Mouse (Mus musculus) heart, adult 18-20 months (tissue): ENCODE data around the gene Pck2. TPM values are rescaled to one million over a fixed set of nuclear protein-coding genes. Genes with fewer than 3 reads are reported as not detected.

Experiments
- DNase-seq, 2 experiments: peaks; one replicate each; pipeline ENCODE4 v3.0.0; 2021 to 2022; ENCODE audit warnings: mixed read lengths in 1 of 2
- long read RNA-seq, 2 experiments: library from polyadenylated mRNA; stranded (forward); transcript quantifications; one replicate each; pipeline ENCODE4 v2.0.0; 2021
- total RNA-seq, 2 experiments: library from RNA; stranded (reverse); gene quantifications; 2 replicates each; pipeline ENCODE4 v1.2.3; 2021

Pck2 gene
- 1 to 10 TPM; 8.3 to 9.4 TPM for total RNA-seq
- long read RNA-seq, experiment 1, transcript Pck2-201 (10 exons, 3,400 nt): major isoform, 7 of 11 reads
- long read RNA-seq, experiment 1, partial matches to known transcripts: 2 of 11 reads
- long read RNA-seq, experiment 1, other reads (novel, unspliced or antisense): 2 of 11 reads
- long read RNA-seq, experiment 2, partial matches to known transcripts: 0 of 3 reads
- long read RNA-seq, experiment 2, other reads (novel, unspliced or antisense): 1 of 3 reads

DNA sequence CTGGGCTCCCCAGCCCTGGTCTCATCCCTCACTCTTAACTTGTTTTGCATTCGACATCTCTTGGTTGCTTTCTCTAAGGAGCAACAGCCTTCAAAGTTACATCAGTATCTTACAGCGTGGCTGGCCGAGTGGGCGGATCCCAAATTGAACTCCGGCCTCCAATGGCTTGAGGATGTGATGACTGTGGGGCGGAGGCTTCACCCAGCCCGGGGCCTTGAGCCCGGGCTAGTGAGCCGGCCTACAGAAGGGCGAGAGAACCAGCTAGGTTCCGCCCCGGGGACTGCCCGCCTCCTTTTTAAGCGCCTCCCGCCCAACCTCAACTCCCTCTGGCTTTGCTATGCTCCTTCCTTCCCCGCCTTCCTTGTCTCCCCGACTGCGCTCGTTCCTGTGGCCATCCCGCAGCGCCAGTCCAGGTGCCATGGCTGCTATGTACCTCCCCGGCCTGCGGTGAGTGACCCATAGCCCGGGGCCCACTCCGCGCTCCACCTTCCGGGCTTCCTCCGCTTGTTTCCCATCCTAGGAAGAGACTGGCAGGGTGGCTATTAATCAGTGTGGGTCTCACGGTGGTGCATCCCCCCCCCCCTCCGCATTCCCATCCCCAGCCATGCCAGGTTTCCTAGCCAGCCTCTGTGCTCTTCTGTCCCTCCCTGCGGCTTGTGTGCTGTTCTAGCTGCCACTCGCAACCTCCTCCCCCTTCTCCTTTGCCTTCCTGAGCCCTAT is at the start of gene Pck2:
TSS of gene Pck2 (plus strand) at position 200 of the 720 bp plus-strand sequence.
- peak; percentile 88 to 97 for DNase-seq

DNA sequence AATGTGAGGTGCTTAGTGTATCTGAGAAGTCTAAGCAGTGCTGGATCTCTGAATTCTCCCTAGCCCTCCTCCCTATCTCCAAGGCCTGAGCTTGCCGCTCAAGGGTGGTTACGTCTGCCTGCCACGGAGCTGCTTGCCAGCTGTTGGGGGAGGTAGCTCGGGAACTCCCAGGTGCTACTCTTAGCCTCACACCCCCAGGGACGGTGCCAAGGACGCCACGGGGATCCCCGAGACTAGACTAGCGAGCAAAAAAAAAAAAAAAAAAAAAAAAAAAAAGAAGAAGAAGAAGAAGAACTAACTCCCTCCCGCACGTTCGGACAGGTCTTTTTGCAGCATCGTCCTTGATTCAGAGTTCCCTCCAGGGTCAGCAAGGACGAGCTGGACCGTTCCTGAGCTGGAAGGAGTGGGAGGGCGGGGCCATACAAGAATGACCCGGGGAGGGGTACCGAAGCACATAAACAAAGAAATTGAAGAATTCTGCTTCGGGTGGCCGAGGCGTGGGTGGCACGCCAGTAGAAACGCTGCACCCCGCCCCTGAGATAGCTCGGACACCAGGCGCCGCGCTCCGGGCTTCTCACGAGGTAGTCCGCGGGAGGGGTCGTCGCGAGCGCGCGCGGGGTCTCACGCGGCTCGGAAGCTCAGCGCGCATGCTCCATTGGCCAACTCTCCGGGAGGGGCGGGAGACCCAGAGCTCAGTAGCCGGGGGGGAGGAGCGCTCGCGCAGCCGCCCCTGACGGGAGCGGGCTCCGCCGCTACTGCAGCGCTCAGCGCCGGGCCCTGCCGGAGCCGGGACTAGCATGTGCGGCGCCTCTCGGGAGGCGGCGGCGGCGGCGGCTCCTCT is 49.5 kb upstream of the Pck2 start, which contains the start of gene Carmil3:
TSS of gene Carmil3 (plus strand) at position 291 of the 841 bp plus-strand sequence.
- DNase-seq: peak; percentile 73

DNA sequence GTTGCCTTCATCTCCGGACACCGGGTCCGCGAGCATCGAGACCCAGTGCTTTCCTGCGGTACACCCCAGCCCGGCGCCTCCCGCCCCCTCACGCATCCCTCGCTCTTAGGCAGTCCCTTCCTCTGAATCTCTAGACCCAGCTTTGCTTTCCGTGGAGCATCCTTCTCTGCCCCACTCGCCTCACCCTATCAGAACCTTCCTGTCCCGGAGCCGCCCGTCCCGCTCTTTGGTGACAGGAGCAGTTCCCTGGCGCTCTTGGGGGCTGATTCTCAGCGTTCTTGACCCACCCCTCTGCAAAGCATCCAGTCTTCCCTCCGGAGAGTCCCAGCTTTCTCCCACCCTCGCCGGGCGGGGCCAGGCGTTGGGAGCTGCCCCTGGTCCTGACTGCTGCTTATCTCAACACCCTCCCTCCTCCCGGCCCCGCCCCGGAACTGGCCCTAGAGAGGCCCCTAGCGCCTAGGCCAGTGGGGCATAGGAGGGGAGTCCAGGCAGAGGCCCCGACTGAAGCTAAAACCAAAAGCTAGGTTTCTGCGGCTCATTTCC is 48.7 kb upstream of the Pck2 start:
- DNase-seq: peak; percentile 73 to 76

DNA sequence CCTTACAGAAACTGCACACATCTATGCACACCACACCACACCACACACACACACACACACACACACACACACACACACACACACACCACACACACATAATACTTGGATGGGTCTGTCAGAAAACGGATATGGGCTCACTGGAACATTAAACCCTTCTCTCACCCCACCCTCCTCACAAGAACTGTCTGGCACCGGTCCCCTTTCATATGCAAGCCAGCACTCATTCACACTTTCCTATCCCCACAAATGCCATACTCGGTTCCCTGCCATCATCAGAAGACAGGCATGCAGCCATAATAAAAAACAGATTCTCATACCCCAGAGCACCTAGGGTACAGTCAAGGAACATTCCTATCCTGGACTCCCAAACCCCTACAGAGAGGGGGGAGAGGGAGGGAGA is 48.0 kb upstream of the Pck2 start:
- no peak for DNase-seq

DNA sequence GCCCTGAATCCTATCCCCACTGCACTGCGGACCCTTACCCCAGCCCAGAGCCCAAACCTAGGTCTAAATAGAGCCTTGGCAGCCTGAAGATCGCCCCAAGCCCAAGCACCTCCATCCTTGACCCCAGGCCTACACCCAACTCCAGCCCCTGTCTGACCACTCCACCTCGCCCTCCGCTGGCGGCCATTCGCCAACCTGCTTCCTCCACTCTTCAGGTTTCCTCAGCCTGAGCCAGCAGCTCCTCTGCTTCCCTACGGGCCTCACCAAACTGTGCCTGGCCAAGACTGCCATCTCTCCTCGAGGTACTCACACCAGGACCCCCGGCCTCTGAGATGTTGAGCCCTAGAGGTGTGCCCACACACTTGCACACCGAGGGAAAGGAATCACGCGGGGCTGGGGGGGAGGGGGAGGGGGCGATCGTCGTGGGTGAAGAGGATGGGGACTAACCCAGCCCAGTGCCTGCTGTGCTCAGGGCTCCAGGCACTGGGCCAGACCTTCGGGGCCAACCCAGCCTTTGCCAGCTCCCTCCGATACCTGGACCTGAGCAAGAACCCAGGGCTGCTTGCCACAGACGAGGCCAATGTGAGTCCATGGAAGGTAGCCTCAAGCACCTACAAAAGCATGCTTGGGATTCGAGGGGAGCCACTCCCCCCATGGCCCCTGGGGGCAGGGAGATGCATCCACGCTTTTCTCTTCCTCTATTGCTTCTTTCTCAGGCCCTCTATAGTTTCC is 44.4 kb upstream of the Pck2 start:
- no peak for DNase-seq

DNA sequence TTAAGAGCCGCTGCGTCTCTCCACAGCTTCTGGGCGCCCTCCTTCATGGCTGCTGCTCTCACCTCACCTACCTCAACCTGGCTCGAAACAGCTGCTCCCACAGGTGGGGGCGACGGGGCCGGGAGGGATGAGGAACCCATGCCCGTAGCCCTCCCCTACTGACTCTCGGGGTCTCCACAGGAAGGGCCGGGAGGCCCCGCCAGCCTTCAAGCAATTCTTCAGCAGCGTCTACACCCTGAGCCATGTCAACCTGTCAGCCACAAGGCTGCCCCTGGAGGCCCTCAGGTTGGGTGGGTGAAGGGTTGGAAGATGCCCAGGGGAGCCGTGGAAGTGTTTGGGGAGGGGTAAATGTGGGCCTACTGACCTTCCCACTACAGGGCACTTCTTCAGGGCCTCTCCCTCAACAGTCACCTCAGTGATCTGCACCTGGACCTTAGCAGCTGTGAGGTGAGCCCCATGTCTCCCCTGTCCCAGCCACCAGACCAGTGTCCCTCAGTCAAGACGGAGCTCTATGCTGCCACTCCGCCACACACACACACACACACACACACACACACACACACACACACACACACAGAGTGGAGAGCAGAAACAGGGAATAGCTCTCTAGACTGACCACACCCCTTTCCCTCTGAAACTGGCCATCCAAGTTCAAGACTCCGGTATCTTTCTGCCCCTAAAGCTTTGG is 43.2 kb upstream of the Pck2 start:
- DNase-seq: no peak

DNA sequence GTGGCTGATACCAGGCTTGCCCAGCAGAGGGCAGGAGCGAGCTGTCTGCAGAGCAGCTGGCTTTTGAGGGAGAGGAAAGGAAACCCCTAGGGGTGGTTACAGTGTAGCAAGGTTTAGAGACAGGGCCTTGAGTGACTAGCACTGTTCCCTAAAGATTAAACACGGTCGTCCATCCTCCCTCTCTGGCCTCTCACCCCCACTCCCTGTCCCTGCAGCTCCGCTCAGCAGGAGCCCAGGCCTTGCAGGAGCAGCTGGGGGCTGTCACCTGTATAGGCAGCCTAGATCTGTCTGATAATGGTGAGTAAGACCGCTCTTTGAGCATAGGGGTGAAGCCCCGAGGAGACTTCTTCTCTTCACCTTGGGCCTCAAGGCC is 42.6 kb upstream of the Pck2 start:
- DNase-seq: peak; percentile 85 to 94

DNA sequence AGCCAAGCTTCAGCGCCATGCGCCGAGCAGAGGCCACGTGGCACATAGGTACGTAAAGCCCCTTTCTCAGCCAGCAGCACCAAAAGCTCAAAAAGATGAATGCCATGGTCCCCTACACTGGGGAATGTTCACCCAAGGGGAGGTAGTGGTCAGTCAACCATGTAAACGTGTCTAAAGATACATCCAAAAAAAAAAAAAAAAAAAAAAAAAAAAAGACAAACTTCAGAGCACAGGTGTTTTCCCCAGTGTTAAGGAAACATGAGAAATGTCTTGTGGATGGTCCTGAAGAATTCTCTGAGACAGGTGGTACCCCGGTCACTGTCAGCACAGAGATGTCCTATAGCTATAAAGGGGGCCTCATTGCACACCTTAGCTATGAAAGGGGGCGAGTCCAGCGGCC is 34.5 kb upstream of the Pck2 start:
- DNase-seq: no peak

DNA sequence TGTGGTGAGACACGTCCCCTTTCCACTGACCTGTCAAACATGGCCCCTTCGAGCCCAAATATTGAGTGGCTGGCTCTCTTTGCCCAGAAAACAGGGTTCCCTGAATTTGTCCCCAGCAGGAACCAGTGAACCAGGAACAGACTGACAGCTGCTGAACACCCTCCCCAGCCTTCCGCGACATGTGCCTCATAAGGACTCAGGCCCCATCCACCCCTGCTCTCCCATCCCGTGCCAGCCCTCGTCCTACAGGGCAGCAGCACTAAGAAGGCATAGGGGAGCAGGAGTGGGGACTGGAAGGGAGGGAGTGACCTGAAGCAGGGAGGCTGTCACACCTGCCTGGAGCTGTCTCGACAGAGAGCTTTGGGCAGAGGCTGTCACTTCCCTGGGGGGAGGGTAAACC is 32.3 kb upstream of the Pck2 start:
- DNase-seq: no peak

DNA sequence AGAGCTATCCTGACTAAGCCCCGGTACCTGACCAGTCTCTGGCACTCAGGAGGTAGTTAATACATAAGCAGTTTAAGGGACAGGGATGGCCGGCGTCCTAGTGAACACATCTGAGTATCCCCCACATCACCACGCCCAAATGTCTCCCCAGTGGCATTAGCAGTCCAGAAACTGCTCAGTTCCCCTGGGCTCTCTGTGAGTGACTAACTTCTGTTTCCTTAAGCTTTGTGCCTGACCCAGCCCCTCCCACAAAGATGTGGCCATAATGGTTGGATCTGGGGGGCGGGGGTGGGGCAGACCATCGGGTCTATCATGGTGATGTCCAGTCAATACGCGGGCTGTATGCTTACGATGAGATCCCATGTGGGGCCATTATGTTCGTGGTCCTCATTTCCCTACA is 30.5 kb upstream of the Pck2 start:
- no peak for DNase-seq

DNA sequence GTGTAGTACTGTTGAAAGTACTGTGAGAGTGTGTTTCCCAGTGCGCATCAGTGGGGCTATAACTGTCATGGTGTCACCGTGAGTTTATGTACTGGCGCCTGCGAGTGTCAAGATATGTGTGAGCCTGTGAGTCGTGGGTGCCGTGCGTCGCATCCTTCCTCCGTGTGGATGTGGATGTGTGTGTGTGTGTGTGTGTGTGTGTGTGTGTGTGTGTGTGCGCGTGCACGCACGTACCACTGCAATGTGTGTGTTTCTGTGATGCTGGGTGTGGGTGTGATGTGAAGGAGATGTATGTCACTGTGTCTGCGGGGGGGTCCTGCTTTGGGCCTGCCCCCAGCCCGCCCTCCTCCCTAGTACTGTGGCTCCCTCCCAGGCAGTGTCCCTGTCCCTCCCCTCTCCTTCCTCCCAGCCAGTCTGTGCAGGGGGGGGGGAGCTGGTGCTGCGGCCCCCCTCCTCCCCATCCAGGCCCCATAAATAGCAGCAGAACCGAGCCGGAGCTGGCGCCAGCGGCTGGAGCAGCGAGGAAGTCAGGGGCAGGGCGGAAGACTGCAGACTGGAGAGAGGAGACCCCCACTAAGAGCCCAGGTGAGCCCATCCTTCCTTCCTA is 29.8 kb upstream of the Pck2 start, which contains the start of gene Cpne6:
TSS of gene Cpne6 (plus strand) at position 321 of the 607 bp plus-strand sequence.
- DNase-seq: no peak

DNA sequence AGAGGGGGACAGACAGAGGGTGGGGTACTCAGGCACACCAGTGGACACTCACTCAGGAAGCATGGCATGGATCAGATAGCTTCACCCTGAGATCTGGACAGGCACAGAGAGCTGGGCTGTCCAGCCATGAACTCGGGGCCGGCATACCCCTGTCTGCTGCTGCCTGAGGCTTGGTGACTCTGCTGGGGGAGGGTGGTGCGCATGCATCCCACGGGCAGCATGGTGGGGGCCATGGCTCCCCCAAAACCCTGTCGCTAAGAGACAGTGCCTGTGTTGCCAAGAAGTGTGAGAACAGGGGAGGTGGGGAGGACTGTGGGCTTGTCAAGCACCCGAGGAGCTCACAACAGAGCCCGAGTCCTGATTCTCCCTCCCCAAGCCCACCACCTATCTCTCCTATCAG is 29.0 kb upstream of the Pck2 start:
- DNase-seq: no peak

DNA sequence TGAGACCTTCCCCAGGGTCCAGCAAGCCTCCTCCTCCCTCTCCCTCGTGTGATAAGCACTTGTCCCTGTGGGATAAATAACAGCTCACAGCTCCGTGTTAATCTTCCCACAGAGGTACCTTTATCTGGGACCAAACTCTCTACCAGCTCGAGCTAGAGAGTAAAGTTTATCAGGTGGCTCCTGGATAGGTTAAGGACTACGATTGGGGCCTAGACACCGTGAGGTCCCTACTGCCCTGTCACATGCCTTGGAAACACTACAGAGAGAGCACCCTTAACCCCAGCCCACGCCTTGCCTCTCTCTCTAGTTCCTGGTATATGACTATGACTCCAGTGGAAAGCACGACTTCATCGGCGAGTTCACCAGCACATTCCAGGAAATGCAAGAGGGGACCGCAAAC is 26.1 kb upstream of the Pck2 start:
- no peak for DNase-seq

DNA sequence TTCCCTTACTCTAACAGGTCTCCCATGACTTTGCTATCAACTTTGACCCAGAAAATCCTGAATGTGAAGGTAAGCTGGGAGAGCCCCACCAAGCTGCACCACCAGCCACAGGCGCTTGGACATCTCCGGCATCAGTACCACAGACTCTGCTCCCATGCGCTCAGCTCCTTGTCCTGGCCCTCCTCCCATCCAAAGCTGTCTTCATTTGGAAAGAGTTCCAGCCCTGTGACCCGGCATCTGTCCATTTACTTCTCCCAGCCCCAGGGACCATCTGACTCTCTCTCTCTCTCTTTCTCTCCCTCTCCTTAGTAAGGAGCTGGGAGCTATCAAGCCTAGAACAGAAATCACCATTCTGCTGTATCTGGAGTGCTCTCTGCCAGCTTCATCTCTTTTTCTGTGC is 24.2 kb upstream of the Pck2 start:
- no peak for DNase-seq

DNA sequence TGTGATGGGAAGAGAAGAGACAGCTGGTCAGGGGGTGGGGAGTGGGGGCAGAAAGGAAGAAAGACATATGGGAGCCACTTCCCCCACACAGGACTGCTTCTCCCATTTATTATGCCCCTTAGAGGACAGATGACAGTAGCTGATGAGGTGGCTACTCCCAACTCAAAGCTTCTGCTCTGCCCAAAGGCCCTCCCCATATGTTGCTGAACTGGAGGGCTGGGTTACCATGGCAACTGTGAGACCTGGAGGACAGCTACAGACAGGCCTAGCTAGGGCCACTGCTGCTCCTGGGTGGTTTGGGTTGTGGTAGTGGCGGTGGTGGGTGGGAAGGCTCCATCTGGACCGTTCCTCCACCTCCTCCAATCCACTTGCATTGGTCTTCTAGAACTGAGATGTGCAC is 21.2 kb upstream of the Pck2 start:
- DNase-seq: no peak

DNA sequence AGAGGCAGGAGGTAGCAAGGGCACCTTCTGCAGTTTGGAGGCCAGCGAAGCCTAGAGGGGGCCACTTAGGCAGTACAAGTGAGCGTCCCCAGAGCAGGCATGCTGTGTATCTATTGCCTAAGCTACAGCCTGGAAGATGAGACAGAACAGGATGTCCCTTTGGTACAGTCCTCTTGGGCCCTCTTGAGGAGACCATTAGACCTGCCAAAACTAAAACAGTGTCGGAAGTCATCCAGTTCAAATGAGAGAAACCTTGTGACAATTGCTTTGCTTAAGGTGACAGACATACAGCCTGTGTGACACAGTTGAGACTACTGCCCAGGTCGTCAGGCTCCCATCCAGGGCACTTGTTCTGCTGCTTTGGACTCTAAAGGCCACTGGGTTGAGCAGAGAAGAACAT is 20.5 kb upstream of the Pck2 start:
- no peak for DNase-seq

DNA sequence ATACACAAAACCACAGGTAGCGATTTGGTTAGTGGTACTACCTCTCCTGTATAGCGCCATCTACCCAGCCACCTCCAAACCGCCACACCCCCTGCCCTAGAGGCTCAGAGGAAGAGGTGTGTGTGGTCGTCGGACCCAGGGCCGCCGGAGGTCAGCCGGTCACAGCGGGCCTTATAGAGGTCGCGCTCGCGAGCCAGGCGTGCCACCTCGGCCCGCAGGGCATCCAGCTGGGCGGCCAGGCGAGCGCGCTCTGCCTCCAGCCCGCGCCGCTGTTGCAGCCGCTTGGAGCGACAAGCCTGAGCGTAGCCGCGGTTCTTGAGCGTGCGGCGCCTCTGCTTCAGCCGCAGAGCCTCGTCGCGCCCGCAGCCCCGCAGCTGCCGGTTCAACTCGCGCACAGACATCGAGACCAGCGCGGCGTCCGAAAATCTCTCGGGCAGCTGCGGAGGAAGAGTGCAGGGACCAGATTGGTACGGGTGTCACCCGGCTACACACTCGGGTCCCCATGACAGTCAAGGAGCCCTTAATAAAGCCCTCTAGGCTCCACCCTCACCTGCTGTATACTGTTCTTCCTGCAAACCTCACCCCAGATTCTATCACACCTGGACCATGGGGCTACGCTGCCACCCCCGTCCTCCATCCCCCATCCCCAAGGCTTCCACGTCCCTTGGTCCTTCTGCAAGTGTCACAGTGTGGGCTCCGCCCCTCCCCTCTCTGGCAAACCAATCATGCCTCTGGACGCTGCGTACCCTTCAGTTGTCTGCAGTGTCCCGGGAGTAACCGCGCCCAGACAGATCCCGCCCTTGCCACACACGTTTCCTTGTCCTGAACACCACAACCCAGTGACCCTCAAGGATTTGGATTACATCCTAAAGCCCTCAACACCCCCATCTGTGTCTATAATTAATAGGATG is 19.4 kb upstream of the Pck2 start:
- no peak for DNase-seq

DNA sequence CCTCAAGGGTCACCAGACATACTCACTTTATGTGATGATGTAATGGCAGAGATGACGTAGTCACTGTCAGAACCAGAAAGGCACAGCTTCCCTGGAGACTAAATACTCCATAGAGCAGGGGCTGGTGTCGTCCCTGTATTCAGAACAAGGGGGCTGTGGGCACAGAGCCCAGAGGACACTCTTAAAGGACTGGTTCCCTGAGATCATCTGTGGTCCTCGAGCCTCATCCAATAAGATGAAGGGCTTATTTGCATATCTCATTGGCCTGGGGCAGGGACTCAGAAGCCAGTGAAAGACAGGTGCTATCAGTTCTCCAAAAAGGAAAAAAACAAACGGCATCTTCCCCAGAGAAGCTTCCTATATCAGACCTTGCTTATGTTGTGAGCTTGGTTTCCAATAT is 16.0 kb upstream of the Pck2 start:
- DNase-seq: no peak

DNA sequence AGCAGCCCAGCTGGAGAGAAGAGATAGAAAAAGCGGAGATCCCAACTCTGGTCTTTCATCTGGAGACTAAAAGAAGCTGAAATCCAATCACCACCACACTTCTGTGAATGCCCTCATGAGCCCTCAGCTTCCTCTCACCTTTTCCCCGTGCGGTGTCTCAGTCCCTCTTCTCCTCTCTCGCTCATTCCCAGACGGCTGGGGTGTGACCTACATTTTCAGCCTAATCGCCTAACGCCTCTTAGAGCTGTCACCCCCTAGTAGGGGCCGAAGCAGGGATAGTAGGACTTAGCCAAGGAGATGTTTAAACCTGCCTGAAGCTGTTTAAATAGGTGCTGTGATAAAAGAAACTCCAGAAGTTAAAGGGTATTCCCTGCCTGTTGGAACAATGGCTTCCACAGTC is 15.3 kb upstream of the Pck2 start, which contains the start of gene Nrl:
TSS of gene Nrl (minus strand) at position 197 of the 400 bp plus-strand sequence.
- no peak for DNase-seq

DNA sequence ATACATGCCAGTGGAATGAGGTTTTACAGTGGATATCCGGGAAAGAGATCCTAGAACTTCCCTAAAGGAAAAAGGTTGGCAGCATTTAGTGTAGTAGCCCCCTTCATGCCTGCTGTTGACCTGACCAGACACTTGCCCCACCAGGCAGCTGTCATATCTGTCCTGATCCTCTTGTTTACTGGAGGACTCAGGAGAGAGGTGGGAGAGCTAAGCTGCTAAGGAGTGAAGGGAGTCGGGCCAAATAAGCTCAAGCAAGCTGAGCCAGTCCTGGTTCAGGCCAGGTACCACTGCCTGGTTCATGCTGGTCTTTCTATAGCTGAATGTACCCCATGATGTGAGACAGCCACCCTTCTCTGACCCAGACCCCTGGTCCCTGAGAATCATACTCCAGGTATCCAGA is 13.4 kb upstream of the Pck2 start:
- DNase-seq: no peak
